Mouse (Mus musculus) neural tube, embryonic 15.5 days (tissue): ENCODE results near the gene Lrrc72. TPM values are rescaled to one million over a fixed set of nuclear protein-coding genes. Genes with fewer than 3 reads are reported as not detected.

ENCODE experiments used
- ATAC-seq: fragments of 200-750 bp; cut with Nextera tagmentation; 2 replicates; pipeline ENCODE4 v1.8.0; 2017; ENCODE audit warnings: mild to moderate bottlenecking, moderate TSS enrichment, moderate library complexity; ENCODE audit not compliant: low FRiP score
- H3K27ac ChIP-seq: fragments of 300-500 bp; sonication (generic); replicated peaks from 2 replicates; pipeline ENCODE4 v1.5.1; 2015; ENCODE audit warnings: mild to moderate bottlenecking, inconsistent platforms
- H3K27me3 ChIP-seq: fragments of 300-500 bp; sonication (generic); replicated peaks from 2 replicates; pipeline ENCODE4 v1.6.1; 2015; ENCODE audit warnings: inconsistent platforms
- H3K36me3 ChIP-seq: fragments of 300-500 bp; sonication (generic); 2 replicates; pipeline ENCODE4 v1.6.1; 2015; ENCODE audit warnings: inconsistent platforms
- H3K4me1 ChIP-seq: fragments of 300-500 bp; sonication (generic); 2 replicates; pipeline ENCODE4 v1.6.1; 2015; ENCODE audit warnings: inconsistent platforms
- H3K4me2 ChIP-seq: fragments of 300-500 bp; sonication (generic); 2 replicates; pipeline ENCODE4 v1.6.1; 2015; ENCODE audit warnings: inconsistent platforms, mild to moderate bottlenecking, moderate library complexity
- H3K4me3 ChIP-seq: fragments of 300-500 bp; sonication (generic); replicated peaks from 2 replicates; pipeline ENCODE4 v1.5.1; 2015; ENCODE audit warnings: mild to moderate bottlenecking, inconsistent platforms
- H3K9ac ChIP-seq: fragments of 300-500 bp; sonication (generic); replicated peaks from 2 replicates; pipeline ENCODE4 v1.6.1; 2015; ENCODE audit warnings: mild to moderate bottlenecking, inconsistent platforms
- H3K9me3 ChIP-seq: fragments of 300-500 bp; sonication (generic); replicated peaks from 2 replicates; pipeline ENCODE4 v1.6.1; 2016; ENCODE audit warnings: inconsistent platforms
- WGBS: fragments of 180-500 bp; shearing (Covaris S2); methylation state at CpG from one replicate; pipeline ENCODE4 v1.1.7; 2015; ENCODE audit warnings: mixed read lengths; 5-methylcytosine and 5-hydroxymethylcytosine counted together
- polyA plus RNA-seq: library from polyadenylated mRNA; unstranded; fragments of >200 nt; fragmentation: Nextera tagmentation; extraction: Ambion mirVana; gene quantifications from 2 replicates; pipeline ENCODE4 v1.2.1, GENCODE M21; 2015

Lrrc72 gene
- polyA plus RNA-seq, 1 experiment from 2014 or later: not detected

DNA sequence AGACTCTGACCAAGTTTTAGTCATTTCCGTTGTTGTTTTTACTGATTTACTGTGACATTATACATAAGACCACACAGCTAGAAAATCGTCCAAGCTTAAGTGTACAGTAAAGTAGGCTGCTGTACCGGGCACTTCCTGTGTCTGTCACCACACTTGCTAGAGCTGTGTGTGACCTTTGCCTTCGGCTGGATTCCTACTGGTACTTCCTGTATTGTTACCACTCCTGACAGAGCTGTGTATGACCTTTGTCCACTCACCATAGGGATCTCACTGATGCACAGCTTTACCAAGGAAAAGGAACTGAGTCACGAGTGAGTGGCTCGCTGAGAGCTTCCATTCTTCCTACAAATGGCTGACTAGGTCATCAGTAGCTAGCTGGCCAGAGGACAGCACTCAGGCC lies 66.1 kb downstream of the Lrrc72 start:
- no peaks in the 10 kb centered on the region for H3K9me3 ChIP-seq

DNA sequence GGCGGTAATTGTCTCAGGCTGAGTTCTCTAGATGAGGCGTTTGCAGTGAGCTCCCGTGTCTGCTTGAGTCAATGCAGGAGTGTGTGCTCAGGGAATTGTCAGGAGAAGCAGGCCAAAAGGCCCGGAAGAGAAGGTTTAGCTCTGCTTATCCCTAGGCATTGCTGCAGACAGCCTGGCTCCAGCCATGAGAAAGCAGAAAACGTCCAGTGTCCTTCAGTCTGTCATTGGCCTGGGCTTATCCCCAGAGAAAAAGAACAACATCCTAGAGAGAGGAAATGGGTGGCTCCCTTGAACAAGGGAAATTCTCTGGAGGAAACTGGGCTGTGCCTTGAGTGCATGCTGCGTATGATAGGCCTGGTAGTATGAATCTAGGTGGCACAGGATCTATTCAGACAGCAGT lies 70.6 kb downstream of the Lrrc72 start:
- 91% methylated on average over 6 of the region's 6 CpGs for WGBS
- H3K9me3 ChIP-seq: no peaks in the 10 kb centered on the region
- H3K27ac ChIP-seq: no peak overlapping the region
- no peak overlapping the region for H3K4me3 ChIP-seq
- no peak overlapping the region for H3K4me2 ChIP-seq
- H3K36me3 ChIP-seq: peaks cover 58% of the 10 kb centered on the region
- no peak overlapping the region for H3K9ac ChIP-seq
- no peaks in the 10 kb centered on the region for H3K27me3 ChIP-seq
- no peak for ATAC-seq
- H3K4me1 ChIP-seq: no peaks in the 10 kb centered on the region

More for the DNA sequence above, 66.1 kb downstream of the Lrrc72 start:
- Histone ChIP-seq H3K27me3 (no peaks in the 10 kb centered on the region), H3K36me3 (peaks cover 80% of the 10 kb centered on the region), H3K4me2 (no peak overlapping the region), H3K4me3 (no peak overlapping the region), H3K9ac (no peak overlapping the region), H3K27ac (no peak overlapping the region), H3K4me1 (no peaks in the 10 kb centered on the region)
- WGBS: 89% methylated on average over 6 of the region's 6 CpGs
- ATAC-seq: no peak

DNA sequence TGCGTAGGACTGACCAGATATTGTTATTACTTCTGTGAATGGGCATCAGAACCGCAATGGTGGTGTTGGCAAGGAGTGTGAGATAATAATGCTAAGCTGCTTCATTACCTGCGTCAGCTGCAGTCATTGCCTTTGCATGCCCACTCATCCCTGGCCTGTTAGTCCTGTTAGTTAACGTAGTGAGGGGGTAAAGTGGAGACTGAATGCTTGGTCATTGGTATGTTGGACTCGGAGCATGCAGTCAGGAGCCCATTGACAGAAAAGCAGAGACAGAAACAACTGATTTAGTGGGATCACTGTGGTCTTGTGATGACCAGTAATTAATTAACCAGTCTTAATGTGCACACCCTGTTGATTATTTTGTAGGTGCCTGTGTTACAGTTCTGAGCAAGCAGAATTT lies 76.0 kb downstream of the Lrrc72 start:
- no peak for ATAC-seq
- H3K36me3 ChIP-seq: peaks cover 62% of the 10 kb centered on the region
- no peak overlapping the region for H3K9ac ChIP-seq
- H3K9me3 ChIP-seq: no peaks in the 10 kb centered on the region
- H3K4me2 ChIP-seq: no peak overlapping the region
- no peaks in the 10 kb centered on the region for H3K27me3 ChIP-seq
- H3K4me1 ChIP-seq: no peaks in the 10 kb centered on the region
- no peak overlapping the region for H3K27ac ChIP-seq
- no peak overlapping the region for H3K4me3 ChIP-seq
- WGBS: 94% methylated on average over 5 of the region's 5 CpGs

DNA sequence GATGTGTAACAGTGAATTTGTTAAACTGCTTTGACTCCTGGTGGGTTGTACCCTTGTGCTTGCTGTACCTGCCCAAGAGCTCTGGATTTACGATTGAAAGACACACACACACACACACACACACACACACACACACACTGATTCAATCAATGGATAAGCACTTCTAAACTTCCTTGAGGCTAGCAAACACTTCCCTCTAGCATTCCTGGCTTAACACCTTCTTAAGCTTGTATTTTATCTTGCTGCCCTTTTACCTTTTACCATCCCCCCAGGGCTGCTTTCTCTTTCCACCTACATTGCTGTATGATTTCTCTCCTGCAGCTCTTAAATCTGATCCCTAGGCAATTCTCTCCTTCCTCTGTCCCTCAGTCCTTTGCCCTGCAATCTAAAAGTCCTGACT lies 87.9 kb downstream of the Lrrc72 start:
- no peaks in the 10 kb centered on the region for H3K27me3 ChIP-seq
- no peaks in the 10 kb centered on the region for H3K9me3 ChIP-seq
- WGBS: 53% methylated on average over 1 of the region's 1 CpGs
- H3K27ac ChIP-seq: no peak overlapping the region
- H3K36me3 ChIP-seq: peaks cover 10% of the 10 kb centered on the region
- ATAC-seq: no peak
- H3K4me3 ChIP-seq: no peak overlapping the region
- H3K9ac ChIP-seq: no peak overlapping the region
- H3K4me1 ChIP-seq: no peaks in the 10 kb centered on the region
- no peak overlapping the region for H3K4me2 ChIP-seq

DNA sequence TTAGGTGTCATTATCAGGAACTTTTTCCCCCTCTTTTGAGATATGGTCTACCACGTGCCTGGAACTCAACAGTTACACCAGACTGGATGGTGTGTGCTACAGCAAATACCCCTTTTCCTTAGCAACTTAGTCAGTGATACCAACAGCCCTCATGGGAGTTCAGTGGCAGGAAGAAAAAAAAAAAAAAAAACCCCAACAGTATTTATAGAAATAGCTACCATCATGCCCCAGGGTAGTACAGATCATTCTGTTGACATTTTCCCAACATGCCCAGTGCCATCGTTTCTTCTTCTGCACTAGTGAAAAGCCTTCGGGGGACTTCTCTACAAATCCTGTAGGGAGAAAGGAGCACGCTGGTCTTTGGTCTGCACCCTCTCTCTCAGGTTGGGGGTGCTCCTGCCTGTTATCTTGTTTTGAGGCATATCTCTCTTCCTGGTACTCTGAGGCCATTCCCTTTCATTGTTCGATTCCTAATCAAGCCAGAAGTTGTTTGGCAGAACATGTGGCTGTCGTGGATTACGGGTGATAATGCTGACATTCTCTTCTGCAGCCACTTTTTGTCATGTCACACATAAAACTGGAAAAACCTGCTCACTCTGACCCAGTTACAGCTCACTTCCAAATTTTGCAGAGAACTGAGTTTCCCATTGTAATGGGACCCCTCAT lies 88.9 kb downstream of the Lrrc72 start:
- ATAC-seq: no peak
- Histone ChIP-seq H3K36me3 (peaks cover 10% of the 10 kb centered on the region; the same call in 1 of the 2 replicates), H3K27ac (no peak overlapping the region), H3K4me3 (no peak overlapping the region), H3K27me3 (no peaks in the 10 kb centered on the region), H3K4me2 (no peak overlapping the region), H3K9me3 (no peaks in the 10 kb centered on the region), H3K9ac (no peak overlapping the region), H3K4me1 (no peaks in the 10 kb centered on the region)
- WGBS: 85% methylated on average over 7 of the region's 7 CpGs

Other genes starting within 250 kb of the Lrrc72 start
- gene Tspan13, start 210.9 kb downstream of the Lrrc72 start, polyA plus RNA-seq: 380 and 441 TPM in 2 replicates
- gene Ankmy2, start 96.3 kb downstream of the Lrrc72 start, polyA plus RNA-seq: 73.9 and 80.3 TPM in 2 replicates
- gene Bzw2, start 95.3 kb downstream of the Lrrc72 start, polyA plus RNA-seq: 346 and 378 TPM in 2 replicates
- gene Sostdc1, start 60.7 kb upstream of the Lrrc72 start, polyA plus RNA-seq: 14.0 and 15.2 TPM in 2 replicates
- 15.3 and 15.7 TPM in 2 replicates for gene Ispd, start 128.1 kb upstream of the Lrrc72 start, polyA plus RNA-seq
- gene D630036H23Rik, start 128.8 kb upstream of the Lrrc72 start, polyA plus RNA-seq: 1.8 and 3.1 TPM in 2 replicates